Mouse (Mus musculus): ENCODE results near the gene Gtf2a1.

DNA sequence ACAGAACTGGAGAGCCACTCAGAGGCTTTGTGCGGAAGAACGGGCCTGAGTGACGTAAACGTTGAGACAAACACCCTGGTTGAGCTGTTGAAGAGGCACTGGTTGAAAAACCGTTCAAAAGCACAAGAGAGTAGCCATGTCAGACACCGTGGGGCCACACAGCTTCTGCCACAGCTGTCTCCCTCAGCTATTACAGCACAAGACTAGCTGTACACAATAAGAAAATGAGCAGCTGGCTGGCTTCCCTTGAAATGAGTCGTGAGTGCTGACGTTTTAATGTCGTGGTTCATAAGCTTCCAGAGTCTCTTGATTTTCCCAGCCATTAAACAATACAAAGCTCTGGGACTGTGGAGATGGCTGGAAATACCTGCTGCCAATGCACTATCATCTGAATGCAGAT, 40.8 kb downstream of the Gtf2a1 start:
- no peak for TF ChIP-seq CTCF (IDR thresholded peaks at IDR 0.05)
- no peak for TF ChIP-seq EP300 (IDR thresholded peaks at IDR 0.05)
